Mouse (Mus musculus) heart, postnatal 36 days (tissue): ENCODE data around the gene Smim24. TPM values are rescaled to one million over a fixed set of nuclear protein-coding genes. Genes with fewer than 3 reads are reported as not detected.

Source experiments
- DNase-seq, 2 experiments: peaks; one replicate each; pipeline ENCODE4 v3.0.0; 2021 to 2022
- intact Hi-C: fragments of 180-260 bp; cut with DNase I; formaldehyde crosslinking; loops from one replicate; pipeline ENCODE4 v1.15.1; 2025
- total RNA-seq, 2 experiments: library from RNA; stranded (reverse); gene quantifications; 2 replicates each; pipeline ENCODE4 v1.2.3; 2021

The Smim24 gene
- total RNA-seq = 1 to 10 TPM; 2.2 to 2.4 TPM

DNA sequence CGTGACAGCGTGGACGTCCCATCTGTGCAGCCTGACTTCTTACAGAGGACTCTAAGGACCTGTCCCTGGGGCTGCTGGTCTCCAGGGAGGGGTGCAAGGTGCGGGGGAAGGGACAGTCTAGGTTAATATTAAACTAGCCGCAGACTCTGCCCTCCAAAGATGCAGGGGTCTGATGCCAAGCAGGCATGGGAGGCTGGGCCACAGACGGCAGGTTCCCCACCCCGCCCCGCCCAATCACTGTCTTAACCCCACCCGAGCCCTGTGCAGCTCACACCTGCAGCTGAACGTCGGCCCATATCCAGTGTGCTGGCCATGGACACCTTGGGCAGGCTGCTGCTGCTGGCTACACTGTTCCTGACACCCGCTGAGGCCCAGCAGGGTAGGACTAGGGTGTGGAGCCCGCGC lies at the start of gene Smim24:
TSS of gene Smim24 (plus strand) at position 271 of the 405 bp plus-strand sequence.
- no peak for DNase-seq
- intact Hi-C loops = no loop called here

DNA sequence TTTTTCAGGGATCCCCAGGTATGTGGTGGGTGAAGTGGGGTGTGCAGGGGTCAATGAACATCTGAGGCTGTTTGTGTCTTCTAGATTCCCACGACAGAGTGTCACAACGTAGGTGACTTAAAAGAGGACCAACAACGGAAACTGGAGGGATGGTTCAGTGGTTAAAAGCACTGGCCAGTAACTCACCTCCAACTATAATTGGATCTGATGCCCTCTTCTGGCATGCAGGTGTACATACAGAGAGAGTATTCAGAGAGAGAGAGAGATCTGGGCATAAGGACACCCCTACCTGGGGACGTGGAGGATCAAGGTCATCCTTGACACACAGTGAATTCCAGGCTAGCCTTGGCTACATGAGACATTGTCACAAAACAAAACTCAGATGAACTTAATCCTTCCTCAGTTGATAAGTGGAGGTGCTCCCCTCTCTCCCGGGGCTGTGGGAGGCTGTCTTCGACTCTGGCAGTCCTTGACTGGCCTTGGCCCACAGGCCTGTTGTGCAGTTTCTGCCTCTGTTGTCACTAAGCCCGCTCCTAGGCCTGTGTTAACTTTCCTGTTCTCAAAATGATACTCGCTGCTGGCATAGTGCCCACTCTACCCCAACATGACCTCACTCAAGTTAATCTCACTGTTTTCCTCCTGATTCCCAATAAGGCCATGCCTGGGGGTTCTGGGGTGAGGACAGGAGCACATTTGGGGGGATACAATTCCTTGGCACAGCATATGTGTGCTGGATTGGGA lies 48.3 kb upstream of the Smim24 start:
- peak in 1 of 2 experiments; percentile 18 for DNase-seq
- intact Hi-C loops = no loop called here

DNA sequence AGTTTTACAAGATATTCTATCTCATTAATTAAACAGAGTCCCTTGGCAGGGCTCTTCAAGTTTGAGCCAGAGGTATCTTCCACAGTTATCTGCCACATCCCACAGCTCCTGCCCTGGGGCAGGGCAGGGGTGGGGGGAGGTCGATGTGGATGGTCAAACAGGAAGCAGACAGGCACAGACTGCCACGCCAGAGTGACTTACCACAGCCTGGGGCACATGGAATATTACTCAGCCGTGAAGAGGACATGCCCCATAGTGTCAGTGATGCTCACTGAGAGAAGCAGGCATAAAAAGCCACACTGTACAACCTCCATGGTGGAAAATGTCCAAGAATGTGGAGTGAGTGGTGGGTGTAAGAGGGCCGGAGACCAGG lies 47.7 kb upstream of the Smim24 start:
- intact Hi-C loops = no loop called here
- DNase-seq = no peak

DNA sequence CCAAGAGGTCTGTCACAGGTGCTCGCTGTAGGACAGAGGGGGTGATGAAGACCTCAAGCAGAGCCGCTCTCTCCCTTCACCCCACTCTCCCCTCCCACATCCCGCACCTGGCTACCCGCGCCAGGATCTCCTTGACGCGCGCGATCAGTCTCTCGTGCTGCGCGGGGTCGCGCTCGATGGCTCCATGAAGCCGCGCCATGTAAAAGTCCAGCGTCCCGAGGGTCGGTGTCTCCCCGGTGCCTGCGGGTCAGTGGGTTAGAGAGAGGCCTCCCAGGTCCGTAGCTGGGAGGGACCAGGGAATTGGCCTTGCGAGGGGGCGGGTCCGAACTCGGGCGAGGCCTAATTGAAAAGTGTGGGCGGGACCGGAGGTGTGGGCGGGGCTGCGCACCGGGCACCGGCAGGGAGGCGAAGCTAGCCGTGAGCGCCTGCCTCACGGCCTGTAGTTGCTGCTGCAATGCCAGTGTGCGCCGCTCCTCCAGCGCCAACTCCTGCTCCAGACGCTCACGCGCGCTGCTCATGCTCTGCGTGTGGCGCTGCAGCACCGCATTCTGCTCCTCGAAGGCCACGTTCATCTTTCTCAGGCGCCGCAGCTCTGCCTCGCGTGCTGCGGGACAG lies 46.3 kb upstream of the Smim24 start:
- intact Hi-C loops = no loop called here
- peak in 1 of 2 experiments; percentile 17 for DNase-seq

DNA sequence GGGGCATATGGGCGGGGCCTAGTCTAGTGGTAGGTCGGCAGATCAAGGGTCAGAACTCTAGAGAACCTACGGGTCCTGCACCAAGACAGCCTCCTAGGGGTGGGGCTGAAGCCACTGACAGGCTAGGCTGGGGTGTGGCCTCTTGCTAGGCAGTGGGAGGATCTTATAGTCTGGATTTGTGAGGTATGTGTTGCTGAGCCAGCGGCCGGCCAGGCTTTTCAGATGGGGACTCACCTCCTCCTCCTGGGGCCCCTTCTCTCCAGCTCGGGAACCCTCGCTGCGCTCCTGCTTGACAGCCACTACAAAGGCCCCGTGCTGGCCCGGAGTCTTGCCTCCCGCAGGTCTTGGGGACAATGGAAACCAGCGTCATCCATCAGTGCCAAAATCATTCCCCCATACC lies 43.7 kb upstream of the Smim24 start:
- intact Hi-C loops = no loop called here
- peak in 1 of 2 experiments; percentile 27 for DNase-seq

DNA sequence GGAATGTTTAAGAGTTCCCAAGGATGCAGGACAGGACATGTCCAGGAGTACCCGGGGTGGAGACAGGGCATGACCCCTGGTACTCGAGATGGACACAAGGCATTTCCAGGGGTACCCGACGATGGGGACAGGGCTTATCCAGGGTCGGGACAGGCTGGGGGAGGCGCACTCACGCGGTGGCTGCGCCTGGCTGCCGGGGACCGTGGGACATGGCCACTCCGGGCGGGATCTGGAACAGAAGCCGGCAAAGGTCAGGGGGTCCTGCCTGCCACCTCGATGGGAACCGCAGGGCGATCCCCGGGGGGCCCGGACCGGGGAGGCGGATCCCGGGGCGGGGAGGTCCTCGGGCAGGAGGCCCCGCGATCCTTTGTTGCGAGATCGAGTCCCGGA lies 42.9 kb upstream of the Smim24 start:
- intact Hi-C loops = no loop called here
- no peak for DNase-seq

DNA sequence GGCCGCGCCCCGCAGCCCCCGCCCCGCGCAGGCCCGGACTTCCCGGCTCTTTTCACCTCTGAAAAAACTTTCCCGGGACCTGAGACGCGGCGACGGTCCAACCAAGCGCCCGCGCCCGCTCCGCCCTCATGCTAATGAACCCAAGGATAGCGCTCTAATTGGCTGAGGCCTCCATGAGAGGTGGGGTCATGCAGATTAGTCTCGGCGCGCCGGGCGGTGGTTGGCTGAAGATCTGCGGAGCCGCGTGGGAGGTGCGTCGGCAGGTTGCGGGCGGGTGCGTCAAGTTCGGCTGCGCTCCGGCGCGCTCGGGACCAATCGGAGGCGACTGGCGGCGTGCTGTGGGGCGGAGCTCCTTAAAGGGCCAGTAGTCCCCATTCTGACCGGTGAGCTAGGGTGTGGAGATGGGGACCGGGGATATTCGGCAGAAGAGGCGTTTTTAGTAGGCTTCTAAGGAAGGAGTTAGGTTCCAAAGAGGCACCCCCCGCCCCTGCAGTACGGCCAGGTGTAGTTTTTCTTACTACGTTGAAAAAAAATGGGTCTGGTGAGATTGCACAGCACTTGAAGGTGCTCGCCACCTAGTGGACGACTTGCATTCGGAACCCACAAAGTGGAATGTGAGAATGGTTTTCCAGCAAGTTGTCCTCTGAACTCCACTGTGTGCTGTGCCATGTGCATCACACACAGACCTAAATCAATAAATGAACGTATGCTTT lies 42.3 kb upstream of the Smim24 start, which contains the start of gene Hmg20b:
TSS of gene Hmg20b (minus strand) at position 130 of the 713 bp plus-strand sequence.
- DNase-seq = peak; percentile 98
- intact Hi-C loops = no loop called here

DNA sequence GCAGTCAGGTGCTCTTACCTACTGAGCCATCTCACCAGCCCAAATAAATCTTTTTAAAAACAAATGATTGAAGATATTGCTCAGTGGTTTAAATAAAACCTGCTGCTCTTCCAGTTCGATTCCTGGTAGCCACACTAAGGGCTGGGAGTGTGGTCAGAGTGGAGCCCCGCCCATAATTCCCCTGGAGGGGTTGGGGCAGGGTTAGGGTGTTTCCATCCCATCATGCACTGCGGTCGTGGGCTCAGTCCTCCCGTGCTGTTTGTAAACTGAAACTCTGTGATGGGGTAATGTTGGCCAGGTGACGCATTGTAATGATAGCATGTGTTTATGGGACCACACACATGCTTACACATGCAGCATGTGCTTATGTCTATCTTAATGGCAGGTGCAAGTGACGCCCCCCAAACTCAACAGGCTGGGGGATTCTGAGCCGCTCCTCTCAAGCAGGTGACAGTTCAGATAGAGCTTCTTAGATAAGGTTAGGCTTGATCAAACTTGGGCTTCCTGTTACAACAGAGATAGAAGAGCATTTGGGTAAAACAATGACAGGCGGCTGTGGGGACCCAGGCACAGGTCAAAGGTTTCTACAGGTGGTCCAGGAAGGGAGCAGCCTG lies 41.1 kb upstream of the Smim24 start:
- DNase-seq = no peak
- intact Hi-C loops = loop anchor here (2.0 kb wide), 1 partner anchor 63 kb away; no protein-coding TSS in a partner anchor

DNA sequence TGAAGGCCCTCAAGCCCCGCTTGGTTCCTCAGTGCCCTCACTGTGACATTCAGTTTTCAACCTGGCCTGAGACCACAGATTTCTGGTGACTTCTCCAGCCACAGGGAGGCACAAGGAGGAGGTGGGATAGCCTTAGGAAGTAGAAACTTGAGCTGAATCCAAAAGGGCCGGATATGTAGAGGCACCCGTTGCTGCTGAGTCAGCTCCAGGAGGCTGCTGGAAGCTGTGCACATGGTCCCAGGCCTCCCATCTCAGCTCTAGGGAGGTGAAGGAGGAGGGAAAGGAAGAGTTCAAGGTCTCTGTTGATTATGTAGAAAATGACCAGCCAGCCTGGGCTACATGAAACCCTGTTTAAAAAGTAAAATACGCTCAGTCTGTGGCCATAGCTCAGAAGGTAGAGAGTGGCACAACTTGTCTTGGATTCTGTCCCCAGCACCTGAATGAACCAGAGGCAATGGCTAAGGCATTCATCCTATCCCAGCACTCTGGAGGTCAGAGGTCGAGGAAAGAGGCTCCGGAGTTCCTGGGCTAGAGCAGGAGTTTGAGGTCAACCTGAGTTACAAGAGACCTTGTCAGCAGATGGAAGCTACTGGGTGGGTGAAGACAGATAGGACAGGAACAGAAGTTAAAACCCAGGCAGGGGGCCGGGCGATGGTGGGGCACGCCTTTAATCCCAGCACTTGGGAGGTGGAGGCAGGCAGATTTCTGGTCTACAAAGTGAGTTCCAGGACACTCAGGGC lies 37.9 kb upstream of the Smim24 start:
- intact Hi-C loops = no loop called here
- no peak for DNase-seq

DNA sequence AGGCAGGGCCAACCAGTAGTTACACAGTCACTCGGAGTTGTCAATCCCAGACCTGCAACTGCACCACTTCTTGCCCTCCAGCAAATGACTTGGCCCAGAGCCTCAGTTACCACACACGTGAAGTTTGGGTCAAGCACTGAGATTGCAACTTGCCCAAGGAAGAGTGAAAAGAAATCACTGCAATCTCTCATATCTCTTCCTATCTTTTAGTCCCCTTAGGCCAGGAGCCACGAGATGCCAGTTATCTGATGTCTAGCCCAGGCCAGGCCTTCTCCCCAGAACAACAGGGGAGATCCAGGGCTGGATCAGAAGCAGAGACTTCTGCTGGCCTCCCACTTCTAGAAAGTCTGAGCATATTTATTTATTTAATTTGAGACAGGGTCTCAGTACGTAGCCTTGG lies 37.3 kb upstream of the Smim24 start:
- intact Hi-C loops = no loop called here
- no peak for DNase-seq

DNA sequence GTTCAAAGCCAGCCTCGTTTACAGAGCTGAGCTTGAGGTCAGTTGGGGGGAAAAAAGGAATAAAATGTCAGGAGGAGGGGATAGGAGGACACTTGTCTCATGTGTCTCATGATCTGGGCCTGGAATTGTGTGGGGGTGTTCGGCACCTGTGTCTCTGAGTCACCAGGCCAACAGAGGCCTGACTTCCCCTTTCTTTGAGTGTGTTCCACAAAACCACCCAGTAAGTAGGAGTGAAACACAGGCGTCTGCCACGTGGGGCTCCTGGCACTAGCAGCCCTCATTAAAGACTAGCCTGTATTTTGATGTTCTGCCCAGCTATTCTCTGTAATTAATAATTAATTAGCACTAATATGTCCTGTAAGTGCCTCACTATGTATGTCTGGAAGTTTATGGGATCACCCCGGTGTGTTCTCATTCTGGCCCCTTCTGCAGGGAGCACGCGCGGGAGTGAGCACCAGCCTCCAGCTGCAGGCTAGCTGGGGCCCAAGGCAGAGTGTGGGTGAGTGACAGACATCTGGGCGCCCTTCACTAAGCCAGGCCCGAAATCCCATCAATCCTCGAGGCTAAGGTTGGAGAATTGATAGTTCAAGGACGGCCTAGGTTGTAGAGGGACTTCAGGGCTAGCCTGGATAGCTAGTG lies 36.4 kb upstream of the Smim24 start:
- no peak for DNase-seq
- intact Hi-C loops = no loop called here

DNA sequence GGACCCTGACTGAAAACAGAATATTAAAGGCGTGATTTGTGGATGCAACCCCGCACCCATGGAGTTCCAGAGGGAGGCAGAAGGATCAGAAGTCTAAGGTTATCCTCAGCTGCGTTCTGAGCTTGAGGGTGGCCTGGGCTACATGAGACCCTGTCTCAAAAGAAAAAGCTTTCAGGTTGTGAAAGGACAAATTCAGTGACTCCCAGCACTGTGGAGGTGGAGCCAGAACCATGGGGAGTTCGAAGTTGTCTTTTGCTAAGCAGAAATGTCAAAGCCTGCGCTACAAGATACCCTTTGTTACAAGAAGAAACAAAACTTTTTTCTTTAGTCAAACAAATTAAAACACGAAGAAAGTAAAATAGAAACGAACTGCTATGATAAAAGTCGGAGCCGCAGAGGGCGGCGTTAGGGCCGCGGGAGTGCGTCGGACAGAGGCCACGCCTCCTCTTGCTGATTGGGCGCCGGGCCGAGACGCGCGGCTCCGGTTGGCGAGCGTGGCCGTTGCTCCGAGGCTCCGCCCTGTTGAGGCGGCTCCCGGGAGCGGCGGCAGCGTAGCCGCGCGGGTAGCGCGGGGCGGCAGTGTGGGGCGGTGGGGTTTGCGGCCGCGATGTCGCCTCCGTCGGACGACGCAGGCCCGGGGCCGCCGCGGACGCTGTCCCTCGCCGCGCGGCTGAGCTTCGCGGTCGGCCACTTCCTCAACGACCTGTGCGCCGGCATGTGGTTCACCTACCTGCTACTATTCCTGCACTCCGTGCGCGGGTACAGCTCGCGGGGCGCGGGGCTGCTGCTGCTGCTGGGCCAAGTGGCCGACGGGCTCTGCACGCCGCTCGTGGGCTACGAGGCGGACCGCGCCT lies 35.6 kb upstream of the Smim24 start, which contains the start of gene Mfsd12:
TSS of gene Mfsd12 (plus strand) at position 501 of the 854 bp plus-strand sequence.
- intact Hi-C loops = no loop called here
- DNase-seq = peak; percentile 92 to 93

DNA sequence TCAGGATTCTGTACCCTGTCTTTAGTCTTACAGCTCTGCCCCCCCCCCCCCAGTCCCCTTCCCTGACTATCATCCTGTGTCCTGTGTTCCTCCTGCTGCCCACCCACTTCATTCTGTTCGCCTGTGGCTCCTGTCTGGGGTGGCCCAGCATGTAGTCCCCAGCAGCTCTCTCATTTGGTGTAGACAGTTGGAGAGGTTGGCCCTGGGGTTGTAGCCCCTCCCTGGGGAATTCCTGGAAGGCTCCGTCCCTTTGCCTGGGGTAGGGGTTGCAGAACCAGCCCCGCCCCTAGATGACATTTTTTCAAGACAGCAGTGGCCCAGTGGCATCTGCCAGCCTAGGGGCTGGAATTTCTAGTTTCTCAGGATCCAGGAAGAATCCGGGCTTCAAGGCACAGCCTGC lies 34.6 kb upstream of the Smim24 start:
- DNase-seq = no peak
- intact Hi-C loops = no loop called here

DNA sequence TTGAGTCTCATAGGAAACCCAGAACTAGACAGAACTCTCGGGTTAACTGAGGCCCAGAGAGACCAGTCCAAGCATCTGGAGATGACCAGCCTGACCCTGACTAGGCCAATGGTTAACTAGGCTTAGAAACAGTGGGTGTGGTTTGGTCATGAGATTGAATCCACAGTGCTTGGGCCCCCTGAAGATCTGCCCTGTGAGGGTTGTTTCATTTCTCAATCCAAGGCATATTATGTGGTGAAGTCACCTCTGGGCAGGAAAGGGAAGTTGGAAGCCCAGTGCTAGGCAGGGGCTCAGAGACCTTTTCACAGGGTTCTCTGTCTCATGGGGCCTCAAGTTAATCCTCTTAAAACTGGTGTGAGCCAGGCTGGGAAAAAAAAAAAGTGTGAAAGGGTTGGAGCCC lies 34.0 kb upstream of the Smim24 start:
- DNase-seq = no peak
- intact Hi-C loops = no loop called here

DNA sequence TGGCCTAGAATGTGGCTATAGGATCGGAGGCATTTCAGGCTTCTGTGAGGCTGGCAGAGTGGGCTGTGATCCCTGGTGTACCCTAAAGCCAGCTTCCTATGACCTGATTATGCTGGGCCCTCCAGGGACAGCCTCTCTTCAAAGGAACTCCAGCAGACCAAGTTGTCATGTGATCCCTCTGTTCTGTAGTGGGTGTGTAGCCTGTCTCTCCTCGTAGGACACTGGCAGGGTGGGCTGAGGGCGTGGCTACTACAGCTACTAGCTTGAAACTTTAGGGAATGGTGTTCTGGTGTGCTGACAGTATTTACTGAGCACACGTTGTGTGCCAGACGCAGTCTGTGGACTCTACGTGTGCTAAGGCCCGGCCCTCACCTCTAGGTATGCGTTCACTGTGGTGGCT lies 32.1 kb upstream of the Smim24 start:
- DNase-seq = no peak
- intact Hi-C loops = no loop called here

DNA sequence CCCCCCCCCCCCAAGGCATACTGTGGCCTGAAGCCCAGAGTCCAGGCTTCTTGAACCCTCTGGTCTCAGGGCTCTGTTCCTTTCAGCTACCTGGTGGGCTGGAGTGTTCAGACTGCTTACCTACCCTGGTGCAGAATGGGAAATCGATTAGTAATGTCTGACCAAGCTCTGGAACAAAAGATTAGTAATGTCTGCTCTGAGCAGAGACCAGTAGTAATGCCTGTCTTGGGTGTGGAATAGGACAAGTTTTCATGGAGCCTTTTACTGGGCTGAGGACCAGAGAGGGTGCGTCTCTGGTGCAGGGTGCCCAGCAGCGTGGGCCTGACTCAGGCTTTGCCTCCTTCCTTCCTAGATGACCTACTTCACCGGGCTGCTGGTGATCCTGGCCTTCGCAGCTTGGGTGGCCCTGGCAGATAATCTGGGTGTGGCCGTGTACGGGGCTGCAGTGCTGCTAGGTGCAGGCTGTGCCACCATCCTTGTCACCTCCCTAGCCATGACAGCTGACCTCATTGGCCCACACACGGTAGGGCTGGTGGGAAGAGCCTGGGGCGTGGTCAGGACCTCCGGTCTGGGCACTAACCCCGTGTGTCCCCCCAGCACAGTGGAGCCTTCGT lies 30.4 kb upstream of the Smim24 start:
- DNase-seq = no peak
- intact Hi-C loops = no loop called here

DNA sequence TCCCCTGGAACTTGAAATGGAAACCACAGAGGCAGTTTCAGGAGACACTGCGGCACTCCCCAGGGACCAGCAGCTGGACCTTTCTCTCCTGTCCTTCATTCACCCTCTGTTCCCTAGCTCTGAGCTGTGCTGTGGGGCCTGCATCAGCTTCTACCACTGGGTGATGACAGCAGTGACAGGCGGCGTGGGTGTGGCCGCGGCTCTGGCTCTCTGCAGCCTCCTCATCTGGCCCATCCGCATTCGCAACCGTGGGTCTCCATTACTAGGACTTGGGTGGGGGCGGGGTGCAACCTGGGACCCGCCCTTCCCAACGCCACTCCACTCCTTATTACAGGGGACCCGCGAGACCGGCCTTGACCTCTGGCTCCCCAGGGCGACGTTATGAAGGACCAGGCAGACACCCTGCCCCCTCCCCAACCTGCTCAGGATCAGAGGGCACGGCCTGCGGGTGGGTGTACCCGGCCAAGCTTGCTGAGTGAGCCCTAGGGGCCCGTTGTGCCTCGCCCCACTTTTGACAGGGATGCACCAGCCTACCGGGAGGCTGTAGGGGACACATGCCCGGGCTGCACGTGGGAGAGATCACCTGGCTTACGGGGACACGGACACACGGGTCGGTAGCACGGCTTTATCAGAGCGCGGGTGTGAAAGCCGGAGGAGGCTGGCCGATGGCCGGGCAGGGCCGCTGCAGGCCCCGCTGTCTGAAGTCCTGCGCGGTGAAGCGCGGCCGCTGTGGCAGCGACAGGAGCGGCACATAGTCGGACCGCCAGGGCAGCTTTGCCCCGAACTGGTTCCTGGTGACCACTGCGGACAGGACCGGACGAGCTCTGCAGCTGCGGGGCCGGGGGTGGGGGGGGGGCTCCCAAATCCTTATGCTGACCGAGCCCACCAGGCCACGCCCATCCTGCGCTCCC lies 29.2 kb upstream of the Smim24 start:
- intact Hi-C loops = no loop called here
- DNase-seq = peak in 1 of 2 experiments; percentile 33

DNA sequence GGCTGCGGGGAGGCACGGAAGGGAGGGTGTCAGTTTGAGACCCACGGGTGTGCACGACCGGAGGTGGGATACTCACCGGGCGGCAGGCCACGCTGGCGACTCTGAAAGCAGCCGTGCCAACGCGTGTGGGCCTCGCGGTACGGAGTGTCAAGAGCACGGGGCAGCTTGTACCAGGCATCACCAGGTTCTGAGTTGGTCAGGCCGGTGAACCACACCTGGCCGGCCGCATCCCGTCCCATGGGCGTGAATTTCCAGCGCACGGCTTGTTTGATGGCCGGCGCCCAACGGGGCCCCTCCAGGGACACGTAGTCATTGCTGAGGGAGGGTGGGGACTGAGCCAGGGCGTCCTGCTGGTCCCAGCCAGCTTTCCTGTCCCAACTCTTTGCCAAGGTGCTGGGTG lies 28.2 kb upstream of the Smim24 start:
- intact Hi-C loops = no loop called here

More for the DNA sequence above, 28.2 kb upstream of the Smim24 start:
- DNase-seq = peak in 1 of 2 experiments; percentile 49
